Mouse (Mus musculus): ENCODE measurements around the gene Uba52.

- TF ChIP-seq POLR2A (IDR thresholded peaks at IDR 0.05; ENCODE audit: control insufficient read depth, low read depth, low read length) (no peak), CTCF (IDR thresholded peaks at IDR 0.05; ENCODE audit: control insufficient read depth, insufficient read depth, insufficient replicate concordance, low read depth, low read length) (no peak)
Observed at GRCm38 (mm10) chr8:70490880-70491495, 19.6 kb downstream of the Uba52 start.

Measured in testis, adult 2 months (tissue).